Mouse (Mus musculus) left cerebral cortex, adult 9 months (tissue): ENCODE results near the gene Sprn.
"Not testable (repeated sequence)": the region's sequence is repeated elsewhere in the genome, so short reads cannot be mapped to it uniquely, and the experiment has no call there.

Source experiments
- DNase-seq, 2 experiments: peaks; one replicate each; pipeline ENCODE4 v3.0.0; 2022; ENCODE audit warnings: low spot score in 2 of 2

Sprn gene

GRCm38 (mm10) chr7:140144550-140144949 lies 10.1 kb downstream of the Sprn start:
- no peak for DNase-seq

- DNase-seq = peak in 1 of 2 experiments; percentile 67
These were observed 13.3 kb downstream of the Sprn start for GRCm38 (mm10) chr7:140141350-140141749.

GRCm38 (mm10) chr7:140138021-140138310 lies 16.7 kb downstream of the Sprn start:
- DNase-seq = no peak

- peak; percentile 89 to 98 for DNase-seq
These were observed 17.3 kb downstream of the Sprn start, which contains the start of gene Mtg1 for GRCm38 (mm10) chr7:140137135-140138020. Gene Mtg1 (plus strand): TSS chr7:140137564.

- no peak for DNase-seq
These were observed 19.4 kb downstream of the Sprn start for GRCm38 (mm10) chr7:140135106-140135770.

GRCm38 (mm10) chr7:140134033-140134432 lies 20.6 kb downstream of the Sprn start:
- not testable (repeated sequence) for DNase-seq

- DNase-seq = not testable (repeated sequence)
These were observed 22.5 kb downstream of the Sprn start for GRCm38 (mm10) chr7:140132184-140132583.

GRCm38 (mm10) chr7:140127911-140128310 lies 26.8 kb downstream of the Sprn start:
- DNase-seq = no peak

- DNase-seq = no peak
These were observed 27.7 kb downstream of the Sprn start for GRCm38 (mm10) chr7:140126934-140127333.

- no peak for DNase-seq
These were observed 28.7 kb downstream of the Sprn start for GRCm38 (mm10) chr7:140126022-140126350.

GRCm38 (mm10) chr7:140125278-140126021 lies 29.2 kb downstream of the Sprn start:
- peak; percentile 78 to 88 for DNase-seq

GRCm38 (mm10) chr7:140124382-140124781 lies 30.3 kb downstream of the Sprn start:
- no peak for DNase-seq

- DNase-seq = no peak
These were observed 31.9 kb downstream of the Sprn start for GRCm38 (mm10) chr7:140122765-140123164.

- no peak for DNase-seq
These were observed 33.3 kb downstream of the Sprn start for GRCm38 (mm10) chr7:140121338-140121910.

GRCm38 (mm10) chr7:140120484-140120883 lies 34.2 kb downstream of the Sprn start:
- no peak for DNase-seq

- peak; percentile 75 to 88 for DNase-seq
These were observed 38.2 kb downstream of the Sprn start, which contains the start of gene Echs1 for GRCm38 (mm10) chr7:140116329-140117054. Gene Echs1 (minus strand): TSS chr7:140116476.

- DNase-seq = peak; percentile 19 to 67
These were observed 38.9 kb downstream of the Sprn start, which contains the start of gene Paox for GRCm38 (mm10) chr7:140115583-140116328. Gene Paox (plus strand): TSS chr7:140115799.

- DNase-seq = no peak
These were observed 42.7 kb downstream of the Sprn start for GRCm38 (mm10) chr7:140111943-140112342.

- no peak for DNase-seq
These were observed 50.7 kb downstream of the Sprn start for GRCm38 (mm10) chr7:140104009-140104408.
